Mouse (Mus musculus) CH12.LX (cell line): ENCODE data around the gene Adarb1. TPM values are rescaled to one million over a fixed set of nuclear protein-coding genes. Genes with fewer than 3 reads are reported as not detected.

Experiments
- DNase-seq: peaks from one replicate; pipeline ENCODE4 v3.0.0-alpha.2; 2013; ENCODE audit errors: extremely low read depth
- H3K27ac ChIP-seq: 2 replicates; pipeline ENCODE4 v1.5.1; 2012; ENCODE audit warnings: low read depth, mild to moderate bottlenecking, control low read depth, moderate library complexity; ENCODE audit not compliant: insufficient read depth
- H3K27me3 ChIP-seq: replicated peaks from 2 replicates; pipeline ENCODE3; 2012; ENCODE audit warnings: inconsistent platforms
- H3K36me3 ChIP-seq, 2 experiments: replicated peaks in 1 of 2; 2 replicates each; pipeline versions ENCODE3 to v1.6.1; 2012; ENCODE audit warnings: inconsistent platforms in 1 of 2, low read length in 1 of 2, mild to moderate bottlenecking in 1 of 2, mixed read lengths in 1 of 2, moderate library complexity in 1 of 2; ENCODE audit not compliant: control insufficient read depth in 1 of 2, insufficient read depth in 1 of 2
- H3K4me1 ChIP-seq, 2 experiments: 2 replicates each; pipeline ENCODE4 v1.6.1; 2012; ENCODE audit warnings: inconsistent platforms in 1 of 2, moderate library complexity in 1 of 2; ENCODE audit not compliant: insufficient read depth in 2 of 2, control insufficient read depth in 1 of 2
- H3K4me2 ChIP-seq: 2 replicates; pipeline ENCODE4 v1.6.1; 2012; ENCODE audit warnings: low read depth, mild to moderate bottlenecking, control low read depth; ENCODE audit not compliant: poor library complexity, insufficient read depth, severe bottlenecking
- H3K4me3 ChIP-seq, 3 experiments: fragments of 150-350 bp in 1 of 3; sonication (generic) in 1 of 3; replicated peaks in 1 of 3; 2 replicates each; pipeline versions ENCODE3 to v1.5.1; 2011 to 2012; ENCODE audit warnings: low read depth in 2 of 3, low read length in 2 of 3, mild to moderate bottlenecking in 2 of 3, moderate library complexity in 2 of 3, control low read depth in 1 of 3, improper control_type of control experiment in 1 of 3, inconsistent platforms in 1 of 3, mixed read lengths in 1 of 3; ENCODE audit not compliant: poor library complexity in 1 of 3
- H3K79me2 ChIP-seq: replicated peaks from 2 replicates; pipeline ENCODE4 v1.6.1; 2012; ENCODE audit warnings: mild to moderate bottlenecking, moderate library complexity; ENCODE audit not compliant: control insufficient read depth, poor library complexity, insufficient read depth, severe bottlenecking; ENCODE audit errors: extremely low read depth
- H3K9ac ChIP-seq: 2 replicates; pipeline ENCODE4 v1.6.1; 2012; ENCODE audit warnings: low read depth, mild to moderate bottlenecking, control low read depth, moderate library complexity; ENCODE audit not compliant: insufficient read depth
- H3K9me3 ChIP-seq: replicated peaks from 2 replicates; pipeline ENCODE3; 2012; ENCODE audit warnings: low read length, inconsistent platforms, mixed read lengths
- BHLHE40 ChIP-seq: IDR thresholded peaks from 2 replicates; pipeline ENCODE4 v1.6.1; 2011; ENCODE audit warnings: mild to moderate bottlenecking, low read depth, low read length, improper control_type of control experiment
- CTCF ChIP-seq, 2 experiments: IDR thresholded peaks in 1 of 2; conservative IDR thresholded peaks in 1 of 2; 2 replicates each; pipeline ENCODE4 v1.5.1; 2011 to 2012; ENCODE audit warnings: low read depth in 2 of 2, low read length in 2 of 2, improper control_type of control experiment in 1 of 2, inconsistent platforms in 1 of 2, mild to moderate bottlenecking in 1 of 2, moderate library complexity in 1 of 2
- ELF1 ChIP-seq: IDR thresholded peaks from 2 replicates; pipeline ENCODE4 v1.6.1; 2014; ENCODE audit warnings: low read depth, mild to moderate bottlenecking, inconsistent platforms, low read length, improper control_type of control experiment
- EP300 ChIP-seq: IDR thresholded peaks from 2 replicates; pipeline ENCODE4 v1.6.1; 2011; ENCODE audit warnings: low read length, improper control_type of control experiment
- GABPA ChIP-seq: IDR thresholded peaks from 2 replicates; pipeline ENCODE4 v1.6.1; 2012; ENCODE audit warnings: low read depth, low read length, improper control_type of control experiment, inconsistent platforms; ENCODE audit not compliant: insufficient replicate concordance
- HCFC1 ChIP-seq: IDR thresholded peaks from 2 replicates; pipeline ENCODE4 v1.6.1; 2012; ENCODE audit warnings: low read depth, mild to moderate bottlenecking, inconsistent platforms, low read length, improper control_type of control experiment
- JUN ChIP-seq: IDR thresholded peaks from 2 replicates; pipeline ENCODE4 v1.6.1; 2011; ENCODE audit warnings: low read depth, mild to moderate bottlenecking, low read length, improper control_type of control experiment, moderate library complexity; ENCODE audit not compliant: insufficient read depth
- KAT2A ChIP-seq: IDR thresholded peaks from 2 replicates; pipeline ENCODE4 v1.6.1; 2012; ENCODE audit warnings: low read length, improper control_type of control experiment, inconsistent platforms; ENCODE audit not compliant: insufficient replicate concordance
- MAFK ChIP-seq: IDR thresholded peaks from 2 replicates; pipeline ENCODE4 v1.6.1; 2011; ENCODE audit warnings: low read length, improper control_type of control experiment; ENCODE audit not compliant: insufficient replicate concordance
- MYC ChIP-seq: IDR thresholded peaks from 2 replicates; pipeline ENCODE4 v1.6.1; 2011; ENCODE audit warnings: low read depth, mild to moderate bottlenecking, improper control_type of control experiment, low read length
- NRF1 ChIP-seq: IDR thresholded peaks from 2 replicates; pipeline ENCODE4 v1.6.1; 2014; ENCODE audit warnings: low read depth, mild to moderate bottlenecking, inconsistent platforms, low read length, improper control_type of control experiment, moderate library complexity
- PAX5 ChIP-seq: IDR thresholded peaks from 2 replicates; pipeline ENCODE4 v1.6.1; 2012; ENCODE audit warnings: low read length, inconsistent platforms, mixed read lengths
- POLR2A ChIP-seq: IDR thresholded peaks from 2 replicates; pipeline ENCODE4 v1.6.1; 2011; ENCODE audit warnings: low read depth, mild to moderate bottlenecking, improper control_type of control experiment, low read length
- POLR2AphosphoS2 ChIP-seq: IDR thresholded peaks from 2 replicates; pipeline ENCODE4 v1.6.1; 2011; ENCODE audit warnings: low read depth, low read length, improper control_type of control experiment
- SIN3A ChIP-seq: IDR thresholded peaks from 2 replicates; pipeline ENCODE4 v1.6.1; 2012; ENCODE audit warnings: low read length, improper control_type of control experiment, inconsistent platforms
- SMC3 ChIP-seq: IDR thresholded peaks from 2 replicates; pipeline ENCODE4 v1.6.1; 2011; ENCODE audit warnings: low read depth, low read length, improper control_type of control experiment
- TCF12 ChIP-seq: IDR thresholded peaks from 2 replicates; pipeline ENCODE4 v1.6.1; 2014; ENCODE audit warnings: low read depth, mild to moderate bottlenecking, inconsistent platforms, low read length, improper control_type of control experiment
- USF1 ChIP-seq: IDR thresholded peaks from 2 replicates; pipeline ENCODE4 v1.6.1; 2014; ENCODE audit warnings: low read depth, mild to moderate bottlenecking, inconsistent platforms, low read length, improper control_type of control experiment
- USF2 ChIP-seq: conservative IDR thresholded peaks from 2 replicates; pipeline ENCODE4 v1.6.1; 2011; ENCODE audit warnings: low read depth, low read length, improper control_type of control experiment
- ZNF384 ChIP-seq: IDR thresholded peaks from 2 replicates; pipeline ENCODE4 v1.6.1; 2012; ENCODE audit warnings: low read depth, low read length, improper control_type of control experiment, inconsistent platforms
- dilution Hi-C: fragments of 300-500 bp; cut with MboI; formaldehyde crosslinking; loops from 2 replicates; pipeline ENCODE4 v1.14.3; 2020; ENCODE audit warnings: low sequenced_read_pairs; ENCODE audit not compliant: extremely low pct_unique_long_range_greater_than_20kb, extremely low pct_ligation_motif_present
- in situ Hi-C: fragments of 300-500 bp; cut with MboI; formaldehyde crosslinking; loops from 3 replicates; pipeline ENCODE4 v1.14.3; 2019; ENCODE audit warnings: low sequenced_read_pairs, low pct_ligation_motif_present, low pct_unique_long_range_greater_than_20kb, mixed read lengths
- polyA plus RNA-seq: library from polyadenylated mRNA; unstranded; fragments of >175 nt; gene quantifications from 2 replicates; pipeline ENCODE4 v1.2.1, GENCODE M21; 2012; ENCODE audit warnings: low read depth; ENCODE audit not compliant: insufficient read length
- total RNA-seq, 2 experiments: library from RNA; depleted of rRNA; stranded (reverse); fragments of 300-350 nt in 1 of 2; fragments of >200 nt in 1 of 2; gene quantifications; 2 replicates each; pipeline ENCODE4 v1.2.3; 2012 to 2014

The Adarb1 gene
- total and polyA plus RNA-seq, 3 experiments = 1.7 to 3.5 (median 2.4) TPM

- dilution Hi-C loops = no loop called here
- Histone ChIP-seq H3K9ac (no peak overlapping the region), H3K27ac (no peak overlapping the region), H3K36me3 (no peaks in the 10 kb centered on the region), H3K4me1 (peaks cover 3 to 11% of the 10 kb centered on the region in 2 experiments; a peak in 2 of 4 replicates), H3K27me3 (no peaks in the 10 kb centered on the region), H3K4me3 (no peak overlapping the region), H3K4me2 (no peak overlapping the region), H3K9me3 (no peaks in the 10 kb centered on the region), H3K79me2 (no peaks in the 10 kb centered on the region)
- in situ Hi-C loops = no loop called here
- TF ChIP-seq ELF1 = no peak
- TF ChIP-seq JUN = no peak
- no peak for TF ChIP-seq ZNF384
- TF ChIP-seq USF2 = no peak
- TF ChIP-seq TCF12 = no peak
- TF ChIP-seq SIN3A = no peak
- TF ChIP-seq POLR2AphosphoS2 = no peak
- TF ChIP-seq CTCF (conservative IDR thresholded peaks at IDR 0.05 in 1 of 2, IDR thresholded peaks at IDR 0.05 in 1 of 2; ENCODE audit: low read depth in 2 of 2, low read length in 2 of 2) = no peak
- TF ChIP-seq MAFK = no peak
- TF ChIP-seq NRF1 = no peak
- TF ChIP-seq KAT2A = no peak
- no peak for TF ChIP-seq HCFC1
- TF ChIP-seq SMC3 = no peak
- TF ChIP-seq USF1 = no peak
- no peak for TF ChIP-seq BHLHE40
- no peak for TF ChIP-seq POLR2A
- TF ChIP-seq EP300 = no peak
- DNase-seq = no peak
Observed at GRCm38 (mm10) chr10:77370129-77370528, 47.9 kb downstream of the Adarb1 start.

GRCm38 (mm10) chr10:77367973-77368372 is 50.1 kb downstream of the Adarb1 start:
- dilution Hi-C loops = no loop called here

More at GRCm38 (mm10) chr10:77367973-77368372, 50.1 kb downstream of the Adarb1 start:
- no peak for DNase-seq
- Histone ChIP-seq H3K4me3 (no peak overlapping the region), H3K4me2 (no peak overlapping the region), H3K9me3 (no peaks in the 10 kb centered on the region), H3K36me3 (no peaks in the 10 kb centered on the region), H3K4me1 (peaks cover 3 to 11% of the 10 kb centered on the region in 2 experiments; a peak in 2 of 4 replicates), H3K9ac (no peak overlapping the region), H3K79me2 (no peaks in the 10 kb centered on the region), H3K27me3 (no peaks in the 10 kb centered on the region), H3K27ac (no peak overlapping the region)
- in situ Hi-C loops = no loop called here
- no peak for TF ChIP-seq POLR2A
- no peak for TF ChIP-seq ELF1
- TF ChIP-seq GABPA = no peak
- TF ChIP-seq MYC = no peak
- no peak for TF ChIP-seq PAX5
